Mouse (Mus musculus): ENCODE data around the gene BC004004. TPM values are rescaled to one million over a fixed set of nuclear protein-coding genes. Genes with fewer than 3 reads are reported as not detected.

The BC004004 gene
- polyA plus RNA-seq, 1 experiment from 2014 or later: 71.1 TPM

- Histone ChIP-seq H3K27me3 (ENCODE audit: insufficient read depth, low read length) (no peaks in the 10 kb centered on the region), H3K36me3 (ENCODE audit: insufficient read depth) (peaks cover 75% of the 10 kb centered on the region), H3K4me2 (no peak overlapping the region), H3K27ac (ENCODE audit: low read depth) (peak overlapping the region; percentile 70; the same call in 1 of the 2 replicates), H3K4me3 (ENCODE audit: low read depth, low read length) (no peak overlapping the region), H3K9me3 (ENCODE audit: low read depth, low read length) (no peaks in the 10 kb centered on the region), H3K4me1 (ENCODE audit: insufficient read depth) (peaks cover 8% of the 10 kb centered on the region), H3K9ac (no peak overlapping the region)
- no peak for DNase-seq
- no peak for TF ChIP-seq CTCF (IDR thresholded peaks at IDR 0.05; ENCODE audit: low read depth)
- no peak for ATAC-seq (ENCODE audit: insufficient read depth)
- WGBS: 91% methylated on average over 2 of the region's 2 CpGs
These were observed 9.7 kb upstream of the BC004004 start for GRCm38 (mm10) chr17:29258921-29259320.

GRCm38 (mm10) chr17:29259489-29259888 is 9.1 kb upstream of the BC004004 start:
- H3K27me3 ChIP-seq (ENCODE audit: insufficient read depth, low read length): no peaks in the 10 kb centered on the region
- TF ChIP-seq CTCF (IDR thresholded peaks at IDR 0.05; ENCODE audit: low read depth): peak; percentile 94
- no peak overlapping the region for H3K27ac ChIP-seq (ENCODE audit: low read depth)
- no peak overlapping the region for H3K9ac ChIP-seq
- ATAC-seq (ENCODE audit: insufficient read depth) (peak; percentile 40; the same call in 1 of the 2 replicates), DNase-seq (peak; percentile 89)
- H3K4me1 ChIP-seq (ENCODE audit: insufficient read depth): peaks cover 12% of the 10 kb centered on the region
- no peaks in the 10 kb centered on the region for H3K9me3 ChIP-seq (ENCODE audit: low read depth, low read length)
- WGBS: 7% methylated on average over 3 of the region's 3 CpGs
- peaks cover 69% of the 10 kb centered on the region for H3K36me3 ChIP-seq (ENCODE audit: insufficient read depth)
- no peak overlapping the region for H3K4me2 ChIP-seq
- no peak overlapping the region for H3K4me3 ChIP-seq (ENCODE audit: low read depth, low read length)

GRCm38 (mm10) chr17:29260501-29260900 is 8.1 kb upstream of the BC004004 start:
- Histone ChIP-seq H3K9me3 (ENCODE audit: low read depth, low read length) (no peaks in the 10 kb centered on the region), H3K4me3 (ENCODE audit: low read depth, low read length) (no peak overlapping the region), H3K9ac (no peak overlapping the region), H3K4me2 (no peak overlapping the region), H3K27me3 (ENCODE audit: insufficient read depth, low read length) (no peaks in the 10 kb centered on the region), H3K4me1 (ENCODE audit: insufficient read depth) (peaks cover 14% of the 10 kb centered on the region), H3K36me3 (ENCODE audit: insufficient read depth) (peaks cover 62% of the 10 kb centered on the region), H3K27ac (ENCODE audit: low read depth) (no peak overlapping the region)
- TF ChIP-seq CTCF (IDR thresholded peaks at IDR 0.05; ENCODE audit: low read depth): no peak
- ATAC-seq (ENCODE audit: insufficient read depth): no peak
- DNase-seq: no peak
- 87% methylated on average over 15 of the region's 15 CpGs for WGBS

- ATAC-seq (ENCODE audit: insufficient read depth): no peak
- H3K4me3 ChIP-seq (ENCODE audit: low read depth, low read length): peak overlapping the region; percentile 78; the same call in 1 of the 2 replicates
These were observed 6.9 kb upstream of the BC004004 start for GRCm38 (mm10) chr17:29261603-29262258.

GRCm38 (mm10) chr17:29262259-29262649 is 6.3 kb upstream of the BC004004 start:
- Histone ChIP-seq H3K9me3 (ENCODE audit: low read depth, low read length) (no peaks in the 10 kb centered on the region), H3K4me3 (ENCODE audit: low read depth, low read length) (peak overlapping the region; percentile 78; the same call in 1 of the 2 replicates), H3K27me3 (ENCODE audit: insufficient read depth, low read length) (no peaks in the 10 kb centered on the region), H3K9ac (peak overlapping the region; percentile 66; the same call in 1 of the 2 replicates), H3K4me1 (ENCODE audit: insufficient read depth) (peaks cover 12% of the 10 kb centered on the region), H3K36me3 (ENCODE audit: insufficient read depth) (peaks cover 46% of the 10 kb centered on the region), H3K4me2 (peak overlapping the region; percentile 71), H3K27ac (ENCODE audit: low read depth) (no peak overlapping the region)
- TF ChIP-seq CTCF (IDR thresholded peaks at IDR 0.05; ENCODE audit: low read depth): peak; percentile 40; the same call in 1 of the 2 replicates
- ATAC-seq (ENCODE audit: insufficient read depth): no peak
- WGBS: 32% methylated on average over 2 of the region's 2 CpGs
- no peak for DNase-seq

More at GRCm38 (mm10) chr17:29261603-29262258, 6.9 kb upstream of the BC004004 start:
- H3K27ac ChIP-seq (ENCODE audit: low read depth): no peak overlapping the region
- H3K27me3 ChIP-seq (ENCODE audit: insufficient read depth, low read length): no peaks in the 10 kb centered on the region
- peaks cover 14% of the 10 kb centered on the region for H3K4me1 ChIP-seq (ENCODE audit: insufficient read depth)
- no peak overlapping the region for H3K9ac ChIP-seq
- WGBS: 86% methylated on average over 22 of the region's 22 CpGs
- H3K36me3 ChIP-seq (ENCODE audit: insufficient read depth): peaks cover 50% of the 10 kb centered on the region
- no peak for TF ChIP-seq CTCF (IDR thresholded peaks at IDR 0.05; ENCODE audit: low read depth)
- H3K4me2 ChIP-seq: peak overlapping the region; percentile 71
- H3K9me3 ChIP-seq (ENCODE audit: low read depth, low read length): no peaks in the 10 kb centered on the region
- DNase-seq: no peak

GRCm38 (mm10) chr17:29263417-29263816 is 5.2 kb upstream of the BC004004 start:
- Histone ChIP-seq H3K4me3 (ENCODE audit: low read depth, low read length) (peak overlapping the region; percentile 78), H3K4me1 (ENCODE audit: insufficient read depth) (peaks cover 10% of the 10 kb centered on the region), H3K36me3 (ENCODE audit: insufficient read depth) (peaks cover 34% of the 10 kb centered on the region), H3K27ac (ENCODE audit: low read depth) (peak overlapping the region; percentile 99), H3K4me2 (peak overlapping the region; percentile 71), H3K9me3 (ENCODE audit: low read depth, low read length) (no peaks in the 10 kb centered on the region), H3K27me3 (ENCODE audit: insufficient read depth, low read length) (no peaks in the 10 kb centered on the region), H3K9ac (peak overlapping the region; percentile 66)
- DNase-seq (peak; percentile 27), ATAC-seq (ENCODE audit: insufficient read depth) (0 out of 2 replicates have a peak, but pooled peaks have one; percentile 15)
- WGBS: under 1% methylated on average over 14 of the region's 14 CpGs
- no peak for TF ChIP-seq CTCF (IDR thresholded peaks at IDR 0.05; ENCODE audit: low read depth)

- Histone ChIP-seq H3K27ac (ENCODE audit: low read depth) (peak within 1 kb of the TSS; percentile 99), H3K9ac (peak within 1 kb of the TSS; percentile 66), H3K36me3 (ENCODE audit: insufficient read depth) (peaks cover 28% of the 10 kb centered on the region), H3K4me1 (ENCODE audit: insufficient read depth) (peaks cover 10% of the 10 kb centered on the region), H3K4me3 (ENCODE audit: low read depth, low read length) (peak within 1 kb of the TSS; percentile 78), H3K27me3 (ENCODE audit: insufficient read depth, low read length) (no peaks in the 10 kb centered on the region), H3K4me2 (peak within 1 kb of the TSS; percentile 71), H3K9me3 (ENCODE audit: low read depth, low read length) (no peaks in the 10 kb centered on the region)
- TF ChIP-seq CTCF (IDR thresholded peaks at IDR 0.05; ENCODE audit: low read depth): no peak
- peak; percentile 93 for DNase-seq
- ATAC-seq (ENCODE audit: insufficient read depth): peak; percentile 48
- 7% methylated on average over 38 of the region's 38 CpGs for WGBS
These were observed 4.6 kb upstream of the BC004004 start, which contains the start of gene Ppil1 for GRCm38 (mm10) chr17:29263840-29264633. Gene Ppil1 (minus strand): TSS chr17:29264186.

Measured in lung, embryonic 14.5 days (tissue).